Mouse (Mus musculus) thymus, postnatal 36 days (tissue): ENCODE data around the gene Cfdp1.

Source experiments
- DNase-seq, 2 experiments: peaks; one replicate each; pipeline ENCODE4 v3.0.0; 2022; ENCODE audit warnings: mixed read lengths in 2 of 2

Cfdp1 gene

GRCm38 (mm10) chr8:111765616-111766015 lies 88.5 kb downstream of the Cfdp1 start:
- no peak for DNase-seq

- no peak for DNase-seq
Observed at GRCm38 (mm10) chr8:111765096-111765495, 89.0 kb downstream of the Cfdp1 start.

GRCm38 (mm10) chr8:111760708-111761107 lies 93.4 kb downstream of the Cfdp1 start:
- DNase-seq = no peak

DNA sequence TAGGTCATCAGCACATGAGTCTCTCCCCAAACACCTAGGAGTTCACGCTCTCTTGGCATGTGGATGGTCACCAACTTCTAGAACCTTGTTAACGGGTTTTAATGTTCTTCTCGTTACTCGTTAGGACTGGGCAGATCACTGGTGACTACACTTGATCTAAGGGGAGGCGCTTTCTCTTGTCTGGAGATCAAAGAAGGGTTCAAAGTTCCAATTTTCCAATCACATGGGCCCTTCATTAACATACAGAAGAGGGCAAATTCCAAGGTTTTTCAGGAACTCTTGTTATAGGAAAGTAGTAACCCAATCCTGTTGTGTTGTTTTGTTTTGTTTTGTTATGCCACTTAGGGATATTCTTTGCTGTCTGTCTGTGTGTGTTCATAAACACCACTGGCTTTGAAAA lies 95.3 kb downstream of the Cfdp1 start:
- DNase-seq = no peak

- DNase-seq = no peak
Observed at GRCm38 (mm10) chr8:111757599-111757998, 96.5 kb downstream of the Cfdp1 start.

DNA sequence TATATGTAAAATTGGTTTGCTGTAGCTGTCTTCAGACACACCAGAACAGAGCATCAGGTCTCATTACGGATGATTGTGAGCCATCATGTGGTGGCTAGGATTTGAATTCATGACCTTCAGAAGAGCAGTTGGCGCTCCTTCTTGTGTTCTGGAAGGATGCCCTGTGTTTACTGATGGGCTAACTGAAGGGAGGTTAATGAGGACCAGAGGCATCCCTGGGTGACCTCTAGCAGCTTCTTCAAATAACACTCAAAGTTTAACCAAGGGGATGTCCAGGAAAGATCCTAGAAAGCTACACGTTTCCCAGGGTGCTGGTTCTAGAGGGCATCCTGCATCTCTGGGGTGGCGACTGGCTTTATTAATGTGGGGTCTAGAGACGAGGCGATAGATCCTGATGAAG lies 99.4 kb downstream of the Cfdp1 start:
- DNase-seq = no peak

DNA sequence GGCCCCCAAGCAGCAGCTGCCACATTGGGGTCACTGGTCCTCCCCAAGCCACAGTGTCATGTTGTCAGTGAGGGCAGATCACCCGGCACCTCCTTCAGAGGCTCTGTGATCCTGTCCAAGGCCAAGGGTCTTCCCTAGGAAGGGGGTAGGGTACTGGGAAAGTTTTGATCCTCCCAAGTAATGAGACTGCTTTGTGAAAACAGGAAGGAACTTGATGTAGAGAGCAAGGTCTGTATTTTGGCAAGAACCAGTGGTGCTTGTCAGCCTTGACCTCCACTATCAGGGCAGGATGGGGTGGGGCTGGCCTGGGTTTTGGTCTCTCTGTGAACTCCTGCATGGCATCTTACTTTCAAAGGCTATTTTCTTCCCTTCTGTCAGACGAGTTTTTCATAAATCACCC lies 100.0 kb downstream of the Cfdp1 start:
- DNase-seq = no peak

- no peak for DNase-seq
Observed at GRCm38 (mm10) chr8:111748766-111749165, 105.3 kb downstream of the Cfdp1 start.

DNA sequence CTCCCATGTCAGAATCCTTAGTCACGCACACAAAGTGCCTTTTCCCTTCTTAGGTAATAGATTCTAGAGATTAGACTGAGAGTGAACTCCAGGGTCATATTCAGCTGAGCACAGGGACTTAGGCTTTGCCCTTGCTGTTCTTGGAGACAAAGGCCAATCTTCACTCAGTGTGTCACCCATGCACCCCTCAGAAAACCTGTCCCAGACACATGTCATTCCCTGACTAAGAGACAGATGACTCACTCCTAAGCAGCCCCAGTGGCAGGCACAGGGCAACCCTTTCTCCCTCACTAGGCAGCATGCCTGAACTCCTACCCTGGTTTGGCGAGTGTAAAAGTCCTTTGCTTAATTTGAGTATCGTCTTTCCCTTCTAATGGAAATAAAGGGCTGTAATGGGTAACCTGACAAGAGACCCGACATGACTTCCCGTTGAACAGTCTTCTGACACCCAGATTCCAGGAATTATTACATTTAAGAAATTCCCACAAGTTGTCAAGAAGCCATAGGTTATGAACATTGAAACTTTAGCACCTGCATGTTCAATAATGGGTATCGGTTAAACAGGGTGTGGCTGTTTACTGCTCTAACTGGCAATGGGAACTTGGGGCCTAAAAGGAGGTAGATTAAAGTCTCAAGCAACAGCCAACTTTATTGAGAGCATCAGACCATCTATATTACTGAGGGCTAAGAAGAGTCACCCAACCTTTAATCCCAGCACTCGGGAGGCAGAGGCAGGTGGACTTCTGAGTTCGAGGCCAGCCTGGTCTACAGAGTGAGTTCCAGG lies 106.0 kb downstream of the Cfdp1 start:
- no peak for DNase-seq

- DNase-seq = no peak
Observed at GRCm38 (mm10) chr8:111746582-111747465, 107.3 kb downstream of the Cfdp1 start.

- DNase-seq = peak; percentile 12 to 23
Observed at GRCm38 (mm10) chr8:111745591-111746418, 108.3 kb downstream of the Cfdp1 start.

GRCm38 (mm10) chr8:111745086-111745485 lies 109.0 kb downstream of the Cfdp1 start:
- no peak for DNase-seq

- DNase-seq = no peak
Observed at GRCm38 (mm10) chr8:111743792-111744696, 110.0 kb downstream of the Cfdp1 start, which contains the start of gene Bcar1. Gene Bcar1, minus strand, starts transcription at chr8:111743809.

- DNase-seq = no peak
Observed at GRCm38 (mm10) chr8:111743101-111743791, 110.8 kb downstream of the Cfdp1 start.

DNA sequence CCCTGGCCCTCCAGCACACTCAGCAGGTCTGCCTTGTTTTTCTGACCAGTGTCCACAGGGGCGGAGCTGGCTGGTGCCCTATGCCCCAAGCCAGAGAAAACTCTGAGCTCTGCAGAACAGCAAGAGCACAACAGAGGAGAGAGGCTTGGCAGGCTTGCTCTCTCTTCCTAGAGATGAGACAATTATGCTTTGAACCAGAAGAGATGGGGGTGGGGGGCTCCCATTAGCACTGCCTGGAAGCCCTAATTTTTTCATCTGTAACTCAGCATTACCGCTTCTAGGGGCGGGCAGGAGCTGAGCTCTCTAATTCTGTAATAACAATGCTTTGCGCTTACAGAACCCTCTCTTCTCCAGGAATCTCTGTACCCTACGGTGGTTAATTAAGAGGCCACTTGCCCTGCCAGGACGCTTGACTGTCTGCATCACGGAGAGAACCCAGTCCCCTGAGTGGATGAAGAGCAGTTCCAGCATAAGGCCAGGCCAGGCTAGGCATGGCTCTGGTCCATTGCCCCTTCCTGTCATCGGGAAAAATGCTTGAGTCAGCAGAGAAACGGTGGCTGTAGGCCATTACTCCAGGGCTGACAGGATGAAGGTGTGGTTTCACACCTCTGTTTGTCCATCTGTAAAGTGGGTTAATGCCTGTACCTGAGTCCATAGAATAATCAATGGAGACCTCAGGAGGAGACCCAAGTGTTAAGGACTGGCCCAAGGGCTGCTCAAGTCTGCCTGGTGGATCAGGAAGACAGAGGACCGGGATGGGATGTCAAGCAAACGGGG lies 111.6 kb downstream of the Cfdp1 start:
- no peak for DNase-seq

DNA sequence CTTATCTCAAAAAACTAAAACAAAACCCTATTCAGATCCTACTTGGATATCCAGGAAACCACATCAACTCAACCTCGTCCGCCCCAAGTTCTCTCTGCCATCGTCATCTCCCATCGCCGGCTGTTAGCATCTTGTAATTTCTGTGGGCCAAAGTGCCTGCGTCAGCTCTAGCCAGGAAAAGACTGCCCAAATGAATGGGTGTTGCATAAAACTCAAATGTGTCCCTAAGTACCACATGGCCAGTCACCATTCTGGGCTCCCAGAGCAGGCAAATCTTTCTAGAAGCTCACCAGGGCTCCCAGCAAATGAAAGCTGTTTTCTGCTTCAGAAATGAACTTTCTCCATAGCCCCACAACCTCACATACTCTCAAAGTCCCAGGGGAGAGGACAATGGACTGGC lies 112.5 kb downstream of the Cfdp1 start:
- no peak for DNase-seq

DNA sequence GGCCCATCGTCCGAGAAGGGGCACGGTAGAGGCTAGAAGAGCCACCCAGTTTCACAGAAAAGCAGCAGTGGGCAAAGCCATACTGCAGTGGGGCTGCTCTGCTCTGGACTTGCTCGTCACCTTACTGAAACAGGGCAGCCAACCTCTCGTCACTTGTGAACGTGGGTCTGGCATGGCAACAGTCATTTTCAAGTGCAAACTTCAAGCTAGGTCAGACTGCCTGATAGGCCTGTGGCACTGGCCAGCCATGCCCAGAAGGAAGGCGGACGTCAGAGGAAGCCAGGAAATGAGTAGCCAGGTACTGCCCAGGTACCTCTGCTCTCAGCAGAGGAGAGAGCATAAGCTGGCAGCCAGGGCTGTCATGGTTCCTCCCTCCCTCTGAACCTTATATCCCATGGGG lies 113.1 kb downstream of the Cfdp1 start:
- DNase-seq = no peak

DNA sequence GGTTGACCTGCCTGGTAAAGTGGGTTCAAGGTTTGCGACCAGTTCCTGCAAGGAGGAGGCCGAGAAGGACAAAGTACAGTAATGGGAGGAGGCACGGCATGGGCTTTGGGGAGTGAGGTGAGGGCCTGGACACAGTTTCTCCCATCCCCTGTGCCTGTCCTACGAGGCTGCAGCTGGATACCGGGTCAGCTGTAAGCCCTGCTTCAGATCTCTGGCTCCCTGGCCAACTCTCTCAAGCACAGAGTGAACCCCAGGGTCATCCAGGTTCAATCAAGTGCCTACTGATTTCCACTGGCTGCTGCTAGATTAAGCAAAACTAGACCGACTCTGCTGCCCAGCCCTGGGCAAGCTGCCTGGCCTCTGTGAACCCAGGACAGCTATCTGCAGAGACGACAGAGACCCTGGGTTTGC lies 113.8 kb downstream of the Cfdp1 start:
- no peak for DNase-seq

DNA sequence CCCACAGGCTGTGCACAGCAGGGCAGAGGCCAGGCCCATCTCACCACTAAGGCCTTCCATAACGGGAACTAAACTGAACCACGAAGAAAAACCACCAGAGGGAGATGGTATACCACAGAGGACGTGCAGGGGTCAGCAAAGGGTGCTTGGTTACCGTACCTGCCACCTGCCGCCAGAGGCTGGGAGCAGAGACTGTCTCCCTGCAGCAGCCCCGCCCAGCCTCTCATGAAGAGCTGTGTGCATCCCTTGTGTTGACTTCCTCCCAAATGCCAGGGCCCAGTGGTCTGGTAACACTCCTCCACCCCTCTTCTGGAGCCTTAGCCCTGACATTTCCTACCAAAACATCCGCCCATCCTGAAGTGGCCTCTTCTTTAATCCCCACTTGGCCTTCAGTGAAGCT lies 114.5 kb downstream of the Cfdp1 start:
- no peak for DNase-seq

GRCm38 (mm10) chr8:111738867-111739266 lies 115.2 kb downstream of the Cfdp1 start:
- DNase-seq = no peak
